Mouse (Mus musculus) cortical plate, adult 2 months (tissue): Measurements from ENCODE around the gene Lyz2.
"Not testable (repeated sequence)": the region's sequence is repeated elsewhere in the genome, so short reads cannot be mapped to it uniquely, and the experiment has no call there.

Source experiments
- CTCF ChIP-seq: fragments of 200-500 bp; IDR thresholded peaks from 2 replicates; pipeline ENCODE4 v1.5.1; 2011; ENCODE audit warnings: mild to moderate bottlenecking, control low read depth, low read length; ENCODE audit not compliant: insufficient read depth; ENCODE audit errors: extremely low read depth
- POLR2A ChIP-seq: fragments of 200-500 bp; IDR thresholded peaks from 2 replicates; pipeline ENCODE4 v1.6.1; 2011; ENCODE audit warnings: mild to moderate bottlenecking, low read length, control low read depth; ENCODE audit not compliant: insufficient read depth; ENCODE audit errors: extremely low read depth

DNA sequence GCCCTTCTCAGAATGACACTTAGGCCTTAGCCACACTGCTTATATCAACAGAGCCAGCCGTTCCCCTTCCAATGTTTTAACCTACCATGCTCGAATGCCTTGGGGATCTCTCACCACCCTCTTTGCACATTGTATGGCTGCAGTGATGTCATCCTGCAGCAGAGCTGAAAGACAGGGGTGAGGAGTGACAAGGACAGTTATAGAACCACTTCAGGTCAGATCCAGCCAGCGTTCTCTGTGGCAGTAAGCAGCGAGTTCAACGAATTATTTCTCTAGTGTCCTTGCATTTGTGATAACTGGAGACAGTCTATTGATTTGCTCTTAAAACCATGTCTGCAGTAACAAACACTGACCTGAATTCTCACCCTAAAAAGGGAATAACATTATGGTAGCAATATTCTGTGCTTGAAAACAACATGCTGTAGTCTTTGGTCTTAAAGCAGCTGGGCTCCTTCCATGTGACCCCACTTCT is 6.9 kb upstream of the Lyz2 start:
- not testable (repeated sequence) for TF ChIP-seq CTCF, POLR2A
